Mouse (Mus musculus) neutrophil, adult 5-6 weeks (primary cell): ENCODE results near the gene Afdn. TPM values are rescaled to one million over a fixed set of nuclear protein-coding genes. Genes with fewer than 3 reads are reported as not detected.
A peak's percentile ranks its signal among the peaks of the same experiment; 100 is the strongest.

Experiments used
- ATAC-seq: fragments of 151-379, 151-347 bp; 2 replicates; pipeline ENCODE4 v1.8.0; 2017; ENCODE audit warnings: mild to moderate bottlenecking, moderate TSS enrichment; ENCODE audit not compliant: insufficient number of reproducible peaks, poor library complexity, low FRiP score, severe bottlenecking; ENCODE audit errors: extremely low read depth
- total RNA-seq: library from RNA; stranded (forward); fragments of 200-1000 nt; gene quantifications from 2 replicates; pipeline ENCODE4 v1.2.3, GENCODE M21; 2017

Gene Afdn
- 6.6 and 10.0 TPM in 2 replicates for total RNA-seq

DNA sequence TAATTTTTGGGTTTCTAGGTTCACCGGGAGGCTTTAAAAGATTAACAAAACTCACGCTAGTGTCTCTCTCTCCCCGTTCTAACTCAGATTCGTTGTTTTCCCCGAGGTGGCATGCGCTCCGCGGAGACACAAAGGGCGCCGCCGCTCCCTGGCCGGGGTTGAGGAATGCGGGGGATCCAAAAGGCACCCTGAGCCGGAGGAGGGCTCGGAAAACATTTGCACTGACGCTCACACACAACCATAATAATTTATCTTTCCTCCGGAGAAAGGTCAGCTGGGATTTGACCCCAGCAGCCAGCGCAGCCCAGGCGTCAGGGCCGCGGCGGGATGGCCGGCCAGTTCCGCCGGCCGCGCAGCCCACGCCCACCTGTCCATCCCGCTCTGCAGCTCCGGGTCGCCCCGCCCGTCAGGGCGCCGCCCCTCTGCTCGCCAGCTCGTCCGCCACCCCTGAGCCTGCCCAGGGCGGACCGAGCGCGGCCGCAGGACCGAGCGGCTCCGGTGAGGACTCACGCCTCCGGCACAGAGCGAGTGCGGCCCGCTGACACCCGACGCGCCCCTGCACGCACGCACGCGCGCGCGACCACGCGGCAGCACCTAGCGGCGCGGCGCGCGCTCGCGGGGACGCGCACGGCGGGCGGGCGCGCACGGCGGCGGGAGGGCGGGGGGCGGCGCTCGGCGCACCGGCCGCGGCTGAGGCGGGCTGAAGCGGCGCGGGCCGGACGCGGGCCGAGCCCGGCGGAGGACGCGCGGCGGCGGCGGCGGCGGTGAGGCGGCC lies at the start of gene Afdn:
Gene Afdn, plus strand, starts transcription at position 687 of the 775 bp plus-strand sequence.
- 0 out of 2 replicates have a peak, but pooled peaks have one; percentile 23 for ATAC-seq

DNA sequence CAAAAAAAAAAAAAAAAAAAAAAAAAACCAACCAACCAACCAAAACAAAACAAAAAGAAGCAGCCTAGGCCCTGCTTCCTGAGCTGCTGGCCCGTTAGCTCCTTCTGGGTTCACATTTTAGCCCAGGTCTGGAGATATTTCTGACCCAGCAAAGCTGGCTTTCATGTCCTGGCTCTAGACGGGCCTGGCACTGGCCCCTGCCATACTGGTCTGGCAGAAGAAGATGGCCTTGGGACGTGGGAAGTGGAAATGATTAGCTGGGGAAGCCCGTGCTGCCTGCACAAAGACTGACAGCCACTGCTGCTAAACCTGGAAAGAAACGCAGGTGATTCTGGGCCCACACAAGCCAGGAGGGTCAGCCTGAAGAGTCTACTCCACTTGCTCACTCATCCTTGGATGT lies 49.2 kb upstream of the Afdn start:
- ATAC-seq = no peak

- no peak for ATAC-seq
Observed at GRCm38 (mm10) chr17:13712116-13712515, 48.2 kb upstream of the Afdn start.

GRCm38 (mm10) chr17:13712518-13712917 lies 47.8 kb upstream of the Afdn start:
- no peak for ATAC-seq

DNA sequence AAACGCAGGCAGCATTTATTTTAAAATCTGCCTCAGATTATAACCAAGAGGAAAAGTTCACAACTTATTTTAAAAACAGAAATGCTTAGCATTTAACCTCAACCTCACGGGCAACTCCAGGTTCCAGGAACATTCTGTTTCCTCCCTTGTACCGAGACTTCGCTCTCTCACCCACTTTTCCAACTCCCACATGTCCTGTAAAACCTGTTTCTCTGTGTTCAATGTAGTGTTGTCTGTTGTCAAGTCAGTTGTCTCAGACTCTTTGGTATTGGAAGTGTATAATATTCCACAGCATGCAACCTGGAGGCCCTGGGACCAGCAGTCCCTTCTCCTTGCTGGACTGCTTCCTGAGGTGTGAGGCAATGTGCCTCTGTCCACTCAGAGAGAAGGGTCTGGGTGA lies 46.2 kb upstream of the Afdn start:
- ATAC-seq = no peak

DNA sequence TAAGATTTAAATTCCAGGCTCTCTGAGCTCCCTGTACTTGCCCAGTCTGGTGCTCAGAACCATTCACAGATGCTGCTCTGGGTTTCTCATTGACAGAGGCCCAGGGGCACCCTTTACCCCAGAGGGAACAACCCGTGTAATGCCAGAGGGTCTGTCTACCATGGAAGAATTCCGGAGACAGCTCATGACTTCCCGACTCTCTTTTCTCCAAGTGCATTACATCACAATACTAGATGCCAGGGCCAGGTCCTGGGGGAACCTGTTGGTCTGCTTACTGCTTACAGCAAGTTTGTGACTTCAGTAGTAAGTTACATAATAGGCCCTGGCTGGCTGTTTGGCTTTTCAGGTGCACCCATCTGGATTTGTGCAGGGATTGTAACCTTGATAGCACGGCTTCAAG lies 45.7 kb upstream of the Afdn start:
- ATAC-seq = no peak

DNA sequence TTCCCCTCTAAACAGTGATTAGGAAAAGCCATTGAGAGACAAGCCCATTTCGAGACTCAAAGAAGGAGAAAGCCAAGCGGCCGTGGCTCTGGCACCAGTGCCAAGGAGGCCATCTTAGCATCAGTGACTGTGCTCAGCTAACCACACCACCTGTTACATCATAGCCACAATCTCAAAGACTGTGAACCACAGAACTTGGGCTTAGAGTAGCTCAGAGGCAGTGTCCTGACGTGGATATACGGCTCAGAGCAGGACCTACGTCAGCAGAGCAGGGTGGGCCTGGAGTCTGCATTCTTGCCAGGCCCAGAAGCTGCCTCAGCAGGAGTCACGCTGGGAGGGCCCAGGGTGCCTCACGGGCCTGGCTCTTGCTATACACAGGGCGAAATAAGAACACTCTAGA lies 44.8 kb upstream of the Afdn start:
- ATAC-seq = peak; percentile 28

DNA sequence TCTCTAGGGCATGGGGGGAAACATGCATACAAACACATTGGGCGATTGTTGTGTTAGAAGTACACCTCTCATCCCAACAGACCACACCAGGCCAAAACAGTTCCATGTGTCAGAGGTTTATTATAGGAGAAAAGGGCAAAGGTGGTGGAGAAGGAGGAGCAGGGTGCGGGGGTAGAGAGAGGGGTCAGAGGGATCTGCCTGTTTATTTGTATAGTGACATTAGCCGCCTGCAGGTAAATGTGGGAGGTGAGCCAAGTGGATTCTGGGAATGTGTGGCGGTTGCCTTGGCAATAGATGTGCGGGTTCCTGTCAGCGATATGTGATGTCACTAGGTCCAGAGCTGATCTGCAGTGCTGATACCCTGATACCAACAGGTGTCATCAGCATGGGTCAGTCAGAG lies 44.0 kb upstream of the Afdn start:
- ATAC-seq = no peak

DNA sequence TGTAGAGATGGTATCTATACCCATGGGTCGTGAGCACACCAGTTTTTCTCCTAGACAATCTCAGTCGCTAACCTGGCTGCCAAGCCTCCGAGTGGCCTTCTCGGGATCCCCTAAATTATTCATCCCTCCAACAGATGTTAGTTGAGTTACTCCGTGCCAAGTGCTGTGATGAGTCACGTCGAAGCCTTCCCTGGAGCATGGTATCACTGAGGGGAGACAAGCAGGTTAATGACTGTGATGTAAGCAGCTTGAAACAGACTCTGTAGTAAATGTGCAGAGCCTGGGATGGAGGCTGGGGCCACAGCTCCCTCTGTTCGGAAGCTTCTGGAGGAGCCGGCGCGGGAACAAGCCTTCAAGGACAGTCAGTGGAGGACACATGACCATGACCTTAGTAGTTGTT lies 42.9 kb upstream of the Afdn start:
- no peak for ATAC-seq

DNA sequence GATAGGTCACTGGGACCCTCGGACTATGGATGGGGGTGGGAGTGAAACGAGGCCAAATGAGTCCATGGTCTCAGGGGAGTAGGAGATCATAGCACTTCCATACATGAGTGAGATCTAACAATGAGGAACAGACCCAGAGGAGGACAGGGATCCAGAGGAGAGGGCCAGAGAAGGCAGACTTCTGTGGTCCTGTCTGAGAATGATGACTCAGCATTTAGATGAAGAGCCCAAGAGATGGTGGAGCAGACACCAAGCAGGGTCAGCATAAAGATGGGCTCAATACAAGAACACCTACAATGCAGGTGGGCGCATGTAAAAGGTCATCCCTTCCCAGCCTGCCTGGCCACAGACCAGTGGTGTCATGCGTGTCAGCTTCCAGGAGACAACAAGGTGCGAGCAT lies 40.2 kb upstream of the Afdn start:
- ATAC-seq = no peak

- ATAC-seq = no peak
Observed at GRCm38 (mm10) chr17:13721372-13721771, 39.0 kb upstream of the Afdn start.

DNA sequence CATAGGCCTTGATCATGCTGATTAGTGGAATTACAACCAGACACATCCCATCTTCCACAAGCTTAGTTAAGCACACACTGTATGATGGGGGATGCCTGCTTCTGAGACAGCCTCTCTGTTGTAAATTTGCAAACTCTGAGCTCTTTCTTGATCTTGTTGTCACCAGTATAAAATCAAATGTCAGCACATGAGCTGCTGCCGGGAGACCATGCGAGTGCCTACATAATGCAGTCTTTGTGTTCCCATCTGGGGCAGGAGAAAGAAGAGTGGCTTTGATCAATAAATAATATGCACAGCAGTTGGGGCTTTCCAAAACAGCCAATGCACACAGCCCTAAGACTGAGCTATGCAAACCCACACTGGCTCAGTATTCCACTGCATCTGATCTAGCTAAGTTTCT lies 37.9 kb upstream of the Afdn start:
- no peak for ATAC-seq

GRCm38 (mm10) chr17:13725004-13725550 lies 35.3 kb upstream of the Afdn start:
- no peak for ATAC-seq

- ATAC-seq = no peak
Observed at GRCm38 (mm10) chr17:13726832-13727355, 33.4 kb upstream of the Afdn start.

DNA sequence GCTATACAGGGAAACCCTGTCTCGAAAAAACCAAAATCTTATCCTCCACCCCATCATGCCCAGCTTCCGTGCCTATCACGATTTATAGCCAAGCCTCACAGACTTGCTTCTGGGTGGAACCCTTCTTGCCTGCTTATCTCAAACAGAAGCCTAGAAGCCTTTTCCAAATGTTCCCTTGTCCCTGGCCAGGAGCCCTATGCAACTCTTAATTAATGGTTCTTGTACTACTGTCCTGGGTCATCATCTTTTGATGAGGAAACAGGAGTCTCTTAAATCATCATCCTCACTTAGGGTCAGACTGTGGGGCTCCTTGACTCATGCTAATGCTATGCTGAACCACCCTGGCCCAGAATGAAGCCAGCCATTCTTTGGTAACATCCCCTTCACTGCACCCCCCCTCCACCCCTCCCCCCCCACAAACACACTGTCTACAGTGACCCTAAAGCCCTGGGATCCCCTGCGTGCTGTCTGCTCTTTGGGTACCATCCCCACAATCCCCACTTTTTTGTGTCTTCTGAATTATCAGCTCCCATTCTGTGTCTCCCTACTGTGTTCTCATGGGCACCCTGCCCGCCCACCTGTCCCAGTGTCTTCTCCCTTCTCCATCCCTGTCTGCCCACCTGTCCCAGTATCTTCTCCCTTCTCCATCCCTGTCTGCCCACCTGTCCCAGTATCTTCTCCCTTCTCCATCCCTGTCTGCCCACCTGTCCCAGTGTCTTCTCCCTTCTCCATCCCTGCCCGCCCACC lies 29.2 kb upstream of the Afdn start:
- no peak for ATAC-seq

DNA sequence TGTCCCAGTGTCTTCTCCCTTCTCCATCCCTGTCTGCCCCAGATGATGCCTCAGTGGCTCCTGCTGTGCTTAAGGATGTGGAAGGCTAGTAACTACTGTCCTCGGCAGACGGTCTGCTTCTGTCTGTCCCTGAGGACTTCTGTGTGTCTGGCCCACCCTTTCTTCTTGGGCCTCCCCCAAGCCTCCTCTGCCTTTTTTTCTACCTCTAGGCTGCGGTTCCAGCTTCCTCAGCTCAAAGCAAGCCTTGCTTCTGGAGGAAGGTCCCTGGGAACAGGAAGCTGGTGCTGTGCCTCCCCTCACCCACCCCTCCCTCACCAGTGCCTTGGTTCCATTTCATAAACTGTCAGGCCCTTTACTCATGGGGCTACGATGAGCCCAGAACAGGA lies 28.6 kb upstream of the Afdn start:
- ATAC-seq = no peak

GRCm38 (mm10) chr17:13732685-13733084 lies 27.7 kb upstream of the Afdn start:
- no peak for ATAC-seq

GRCm38 (mm10) chr17:13733971-13734370 lies 26.4 kb upstream of the Afdn start:
- ATAC-seq = no peak

- no peak for ATAC-seq
Observed at GRCm38 (mm10) chr17:13735057-13735456, 25.3 kb upstream of the Afdn start.

GRCm38 (mm10) chr17:13735803-13736282 lies 24.5 kb upstream of the Afdn start:
- ATAC-seq = no peak
